Mouse (Mus musculus): Measurements from ENCODE around the gene Rhov.

DNA sequence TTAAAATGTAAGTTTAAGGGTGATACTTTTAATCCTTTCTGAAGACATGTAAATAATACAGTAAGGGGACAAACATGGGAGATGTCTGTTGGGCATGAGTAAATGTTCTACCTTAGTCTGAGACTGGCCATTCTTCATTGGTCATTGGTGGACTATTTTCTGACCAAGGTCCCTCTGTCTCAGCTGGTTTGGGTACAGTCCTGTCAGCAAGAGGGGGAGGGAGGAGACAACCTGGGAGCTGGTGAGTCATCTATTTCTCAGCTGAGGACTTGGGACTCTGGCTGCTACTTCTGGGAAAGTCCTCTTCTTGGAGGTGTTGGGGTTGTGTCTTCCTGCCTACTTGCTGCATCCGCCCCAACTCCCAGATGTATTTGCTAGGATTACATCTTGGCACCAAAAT, 3.1 kb upstream of the Rhov start:
- no peak for TF ChIP-seq POLR2AphosphoS5 (IDR thresholded peaks at IDR 0.05; ENCODE audit: insufficient replicate concordance, low read depth, low read length)
- TF ChIP-seq CTCF (IDR thresholded peaks at IDR 0.05; ENCODE audit: low read depth, low read length): no peak
- TF ChIP-seq GATA1 (IDR thresholded peaks at IDR 0.05; ENCODE audit: borderline replicate concordance, low read length): no peak

All from G1E (cell line).